Mouse (Mus musculus) limb, embryonic 11.5 days (tissue): Measurements from ENCODE around the gene Gm7075. TPM values are rescaled to one million over a fixed set of nuclear protein-coding genes. Genes with fewer than 3 reads are reported as not detected.

Experiments
- ATAC-seq: fragments of 200-750 bp; cut with Nextera tagmentation; 2 replicates; pipeline ENCODE4 v1.8.0; 2017; ENCODE audit warnings: low read depth; ENCODE audit not compliant: insufficient number of reproducible peaks, low FRiP score, low TSS enrichment
- DNase-seq: peaks from one replicate; pipeline ENCODE4 v3.0.0-alpha.2; 2015; ENCODE audit warnings: low spot score
- H3K27ac ChIP-seq: fragments of 300-500 bp; sonication (generic); replicated peaks from 2 replicates; pipeline ENCODE4 v1.5.1; 2014; ENCODE audit warnings: low read depth, mild to moderate bottlenecking, low read length
- H3K27me3 ChIP-seq: fragments of 300-500 bp; sonication (generic); 2 replicates; pipeline ENCODE4 v1.6.1; 2014; ENCODE audit warnings: mild to moderate bottlenecking, low read length, mixed read lengths; ENCODE audit not compliant: control insufficient read depth, insufficient read depth
- H3K36me3 ChIP-seq: fragments of 300-500 bp; sonication (generic); 2 replicates; pipeline ENCODE4 v1.6.1; 2014; ENCODE audit warnings: mild to moderate bottlenecking, low read length, moderate library complexity, mixed read lengths; ENCODE audit not compliant: control insufficient read depth, insufficient read depth
- H3K4me1 ChIP-seq: fragments of 300-500 bp; sonication (generic); 2 replicates; pipeline ENCODE4 v1.6.1; 2014; ENCODE audit warnings: low read length, mixed read lengths; ENCODE audit not compliant: control insufficient read depth, insufficient read depth
- H3K4me2 ChIP-seq: fragments of 300-500 bp; sonication (generic); 2 replicates; pipeline ENCODE4 v1.6.1; 2014; ENCODE audit warnings: low read depth, mild to moderate bottlenecking, moderate library complexity; ENCODE audit not compliant: severe bottlenecking
- H3K4me3 ChIP-seq: fragments of 300-500 bp; sonication (generic); 2 replicates; pipeline ENCODE4 v1.5.1; 2014; ENCODE audit warnings: low read depth, low read length
- H3K9ac ChIP-seq: fragments of 300-500 bp; sonication (generic); 2 replicates; pipeline ENCODE4 v1.6.1; 2014; ENCODE audit warnings: mild to moderate bottlenecking, low read length
- H3K9me3 ChIP-seq: fragments of 300-500 bp; sonication (generic); 2 replicates; pipeline ENCODE4 v1.6.1; 2016; ENCODE audit warnings: low read length; ENCODE audit not compliant: control insufficient read depth
- WGBS: fragments of 180-500 bp; shearing (Covaris S2); extraction: QIAGEN DNeasy Blood & Tissue Kit; methylation state at CpG from one replicate; pipeline ENCODE4 v1.1.7; 2014; 5-methylcytosine and 5-hydroxymethylcytosine counted together
- polyA plus RNA-seq: library from polyadenylated mRNA; unstranded; fragments of >200 nt; fragmentation: Nextera tagmentation; extraction: Ambion mirVana; gene quantifications from 2 replicates; pipeline ENCODE4 v1.2.1, GENCODE M21; 2014

Gene Gm7075
- polyA plus RNA-seq, 1 experiment from 2014 or later, result not detected

DNA sequence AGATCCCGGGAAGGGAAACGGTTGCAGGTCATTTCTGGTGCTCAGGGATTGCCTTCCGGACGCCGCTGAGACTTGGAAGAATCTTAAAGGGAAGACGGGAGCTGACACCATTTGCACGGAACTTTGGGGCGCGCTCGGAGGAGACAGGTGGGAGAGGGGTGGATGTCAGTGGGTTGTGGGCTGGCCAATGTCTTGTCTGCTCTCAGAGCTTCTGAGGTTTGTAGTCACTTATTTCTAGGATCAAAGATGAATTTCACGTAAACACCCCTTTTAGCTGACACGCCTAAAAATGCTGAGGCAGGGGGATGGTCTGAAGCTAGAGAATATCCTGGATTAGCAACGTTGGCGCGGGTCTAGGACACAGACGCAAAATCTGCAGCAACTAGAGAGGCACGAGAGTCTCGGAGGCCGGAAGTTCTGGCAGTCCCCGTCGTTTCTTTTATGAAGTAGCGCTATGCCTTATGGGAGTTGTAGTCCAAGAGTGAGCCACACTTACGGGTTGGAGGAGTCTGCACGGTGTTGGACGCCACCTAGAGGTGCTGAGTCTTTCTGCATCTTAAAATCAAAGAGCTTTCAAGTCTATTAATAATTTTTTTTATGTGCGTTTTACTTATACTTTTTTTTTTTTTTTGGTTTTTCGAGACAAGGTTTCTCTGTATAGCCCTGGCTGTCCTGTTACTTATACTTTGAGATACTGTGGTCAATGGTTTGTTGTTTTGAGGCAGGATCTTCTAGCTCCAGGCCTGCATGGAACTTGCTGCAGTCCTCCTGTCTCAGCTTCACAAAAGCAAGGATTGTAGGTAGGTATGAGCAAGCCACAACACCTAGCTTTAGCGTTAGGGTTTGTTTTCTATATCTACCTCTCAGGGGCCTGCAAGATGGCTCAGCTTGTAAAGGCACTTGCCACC is 39.0 kb downstream of the Gm7075 start, which contains the start of gene Dnajc12:
Gene Dnajc12, plus strand, starts transcription at position 72 of the 908 bp plus-strand sequence.
- Histone ChIP-seq H3K27me3 (no peaks in the 10 kb centered on the region), H3K27ac (no peak within 1 kb of the TSS), H3K9ac (peak within 1 kb of the TSS; percentile 62), H3K4me2 (peak within 1 kb of the TSS; percentile 81), H3K4me3 (peak within 1 kb of the TSS; percentile 44), H3K36me3 (no peaks in the 10 kb centered on the region), H3K9me3 (no peaks in the 10 kb centered on the region), H3K4me1 (no peaks in the 10 kb centered on the region; the same call in 1 of the 2 replicates)
- ATAC-seq (peak; percentile 91), DNase-seq (peak; percentile 88)
- under 1% methylated on average over 28 of the region's 28 CpGs for WGBS

DNA sequence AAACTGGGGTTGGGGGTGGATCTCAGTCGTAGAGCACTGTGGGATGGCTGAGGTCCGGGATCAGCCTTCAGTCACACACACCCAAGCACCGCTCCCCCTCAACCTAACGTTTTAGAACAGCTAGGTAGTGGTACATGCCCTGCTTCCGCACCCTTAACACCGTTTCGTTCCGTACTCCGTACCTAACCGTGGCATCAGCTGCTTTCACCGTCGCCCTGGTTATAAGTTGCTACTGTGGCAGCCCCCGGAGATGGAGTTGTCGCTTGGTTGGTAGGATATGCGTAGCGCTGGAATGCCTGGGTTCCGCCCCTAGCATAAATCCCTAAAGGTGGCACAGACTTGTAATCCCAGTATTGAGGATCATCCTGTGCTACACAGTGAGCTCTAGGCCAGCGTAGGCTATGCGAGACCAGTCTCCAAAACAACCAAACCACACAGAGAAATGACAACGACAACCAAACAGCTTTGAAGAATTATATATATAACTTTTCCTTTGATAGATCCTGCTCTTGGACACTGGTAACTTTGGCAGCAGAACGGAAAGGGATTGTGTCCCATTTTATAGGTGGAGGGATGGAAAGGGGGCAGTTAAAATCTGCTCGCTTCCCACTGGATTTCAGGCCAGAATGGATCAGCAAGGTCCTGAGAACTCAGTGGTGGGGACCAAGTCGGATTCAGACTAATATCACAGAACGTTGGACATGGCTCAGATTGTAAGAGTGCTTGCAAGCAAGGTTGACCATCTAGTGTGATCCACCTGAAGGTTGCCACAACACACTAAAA is 39.9 kb downstream of the Gm7075 start, which contains the start of gene Sirt1:
Gene Sirt1, minus strand, starts transcription at position 207 of the 783 bp plus-strand sequence.
- no peaks in the 10 kb centered on the region for H3K36me3 ChIP-seq
- no peak within 1 kb of the TSS for H3K27ac ChIP-seq
- DNase-seq (peak; percentile 31), ATAC-seq (no peak)
- H3K27me3 ChIP-seq, result no peaks in the 10 kb centered on the region
- H3K9ac ChIP-seq, result peak within 1 kb of the TSS; percentile 62
- peak within 1 kb of the TSS; percentile 44 for H3K4me3 ChIP-seq
- H3K4me1 ChIP-seq, result no peaks in the 10 kb centered on the region; the same call in 1 of the 2 replicates
- no peaks in the 10 kb centered on the region for H3K9me3 ChIP-seq
- peak within 1 kb of the TSS; percentile 81 for H3K4me2 ChIP-seq
- WGBS, result 5% methylated on average over 24 of the region's 24 CpGs

DNA sequence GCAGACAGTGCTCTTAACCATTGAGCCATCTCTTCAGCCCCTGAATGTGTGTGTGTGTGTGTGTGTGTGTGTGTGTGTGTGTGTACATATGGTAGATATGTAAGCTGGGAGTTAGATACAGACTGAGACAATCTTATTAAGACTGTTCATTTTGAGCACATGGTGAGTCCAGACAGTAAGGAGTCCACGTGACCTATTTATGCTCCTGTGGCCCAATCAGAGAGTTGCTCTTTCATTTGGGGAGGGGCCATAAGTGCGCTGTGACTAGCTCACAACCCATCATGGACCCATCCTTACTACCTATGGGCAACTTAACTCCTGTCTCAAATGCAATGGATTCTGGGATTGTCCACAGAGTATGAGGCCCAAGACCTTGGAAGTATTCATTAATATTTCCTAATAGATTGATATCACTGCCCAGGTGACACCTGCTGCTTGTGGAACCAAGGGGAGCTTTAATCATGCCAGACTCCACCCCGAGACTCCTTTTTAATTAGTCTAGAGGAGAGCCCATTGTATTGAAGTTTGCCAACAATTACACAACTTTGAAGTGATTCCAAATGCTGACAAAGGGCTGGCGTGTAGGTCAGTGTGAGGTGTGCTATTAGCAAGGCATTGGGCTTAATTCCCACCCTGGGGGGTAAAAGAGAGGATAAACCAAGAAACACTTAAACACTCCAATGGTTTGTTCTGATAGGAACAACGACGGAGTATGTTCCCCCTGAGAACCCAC is 42.5 kb downstream of the Gm7075 start:
- no peak for ATAC-seq

DNA sequence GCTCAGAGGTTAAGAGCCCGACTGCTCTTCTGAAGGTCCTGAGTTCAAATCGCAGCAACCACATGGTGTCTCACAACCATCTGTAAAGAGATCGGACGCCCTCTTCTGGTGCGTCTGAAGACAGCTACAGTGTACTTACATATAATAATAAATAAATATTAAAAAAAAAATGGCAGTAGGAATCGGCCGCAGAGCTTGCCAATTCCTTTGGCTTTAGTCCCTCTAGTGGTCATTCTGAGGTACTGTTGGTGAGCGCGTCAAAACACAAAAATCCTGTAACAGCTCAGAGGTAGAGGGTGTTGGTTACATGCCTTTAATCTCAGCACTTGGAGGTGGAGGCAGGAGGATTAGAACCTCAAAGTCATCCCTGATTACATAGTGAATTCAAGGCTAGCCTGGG is 44.1 kb downstream of the Gm7075 start:
- no peak overlapping the region for H3K4me2 ChIP-seq
- H3K4me1 ChIP-seq, result no peaks in the 10 kb centered on the region; the same call in 1 of the 2 replicates
- no peak overlapping the region for H3K9ac ChIP-seq
- H3K27ac ChIP-seq, result no peak overlapping the region
- peak; percentile 71 for DNase-seq
- no peaks in the 10 kb centered on the region for H3K36me3 ChIP-seq
- ATAC-seq, result no peak
- 21% methylated on average over 9 of the region's 9 CpGs for WGBS
- no peaks in the 10 kb centered on the region for H3K27me3 ChIP-seq
- no peaks in the 10 kb centered on the region for H3K9me3 ChIP-seq
- H3K4me3 ChIP-seq, result no peak overlapping the region

More for the DNA sequence above, 42.5 kb downstream of the Gm7075 start:
- no peaks in the 10 kb centered on the region; the same call in 1 of the 2 replicates for H3K4me1 ChIP-seq
- no peaks in the 10 kb centered on the region for H3K9me3 ChIP-seq
- H3K4me3 ChIP-seq, result no peak overlapping the region
- no peak overlapping the region for H3K27ac ChIP-seq
- H3K36me3 ChIP-seq, result no peaks in the 10 kb centered on the region
- no peak overlapping the region for H3K4me2 ChIP-seq
- WGBS, result 70% methylated on average over 6 of the region's 6 CpGs
- DNase-seq, result no peak
- H3K27me3 ChIP-seq, result no peaks in the 10 kb centered on the region
- no peak overlapping the region for H3K9ac ChIP-seq

DNA sequence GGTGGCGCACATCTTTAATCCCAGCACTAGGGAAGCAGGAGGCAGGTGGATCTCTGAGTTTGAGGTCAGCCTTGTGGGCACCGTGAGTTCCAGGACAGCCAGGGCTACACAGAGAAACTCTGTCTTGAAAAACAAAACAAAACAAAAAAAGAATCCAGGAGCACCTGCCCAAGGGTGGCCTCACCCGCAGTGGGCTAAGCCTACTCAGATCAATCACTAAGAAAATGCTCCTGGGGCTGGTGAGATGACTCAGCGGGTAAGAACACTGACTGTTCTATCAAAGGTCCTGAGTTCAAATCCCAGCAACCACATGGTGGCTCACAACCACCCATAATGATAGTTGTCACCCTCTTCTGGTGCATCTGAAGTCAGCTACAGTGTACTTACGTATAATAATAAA is 45.3 kb downstream of the Gm7075 start:
- H3K4me3 ChIP-seq, result no peak overlapping the region
- no peak for ATAC-seq
- 89% methylated on average over 5 of the region's 5 CpGs for WGBS

More for the DNA sequence above, 45.3 kb downstream of the Gm7075 start:
- Histone ChIP-seq H3K9ac (no peak overlapping the region), H3K36me3 (no peaks in the 10 kb centered on the region), H3K9me3 (no peaks in the 10 kb centered on the region), H3K4me2 (no peak overlapping the region), H3K4me1 (no peaks in the 10 kb centered on the region), H3K27ac (no peak overlapping the region), H3K27me3 (no peaks in the 10 kb centered on the region)
- no peak for DNase-seq

Other genes starting within 250 kb of the Gm7075 start
- gene Mypn, start 217.8 kb downstream of the Gm7075 start, polyA plus RNA-seq, result 0.45 and 0.60 TPM in 2 replicates
- gene Herc4, start 178.0 kb downstream of the Gm7075 start, polyA plus RNA-seq, result 46.1 and 50.8 TPM in 2 replicates
- 13.0 and 15.6 TPM in 2 replicates for gene Sirt1, start 40.1 kb downstream of the Gm7075 start, polyA plus RNA-seq
- gene Dnajc12, start 39.3 kb downstream of the Gm7075 start, polyA plus RNA-seq, result 11.7 and 14.7 TPM in 2 replicates
- gene Ctnna3, start 8.3 kb upstream of the Gm7075 start, polyA plus RNA-seq, result 0.04 TPM in 1 of 2 replicates, not detected in the other